Mouse (Mus musculus) thymus, adult 2 months (tissue): ENCODE data around the gene March4.

Experiments used
- CTCF ChIP-seq: fragments of 200-500 bp; IDR thresholded peaks from 2 replicates; pipeline ENCODE4 v1.5.1; 2012; ENCODE audit warnings: mild to moderate bottlenecking, control low read depth, low read length, moderate library complexity, borderline replicate concordance; ENCODE audit not compliant: control insufficient read depth, poor library complexity, insufficient read depth; ENCODE audit errors: extremely low read depth
- POLR2A ChIP-seq: fragments of 200-500 bp; IDR thresholded peaks from 2 replicates; pipeline ENCODE4 v1.6.1; 2012; ENCODE audit warnings: mild to moderate bottlenecking, low read length, control low read depth, moderate library complexity; ENCODE audit not compliant: control insufficient read depth, poor library complexity, insufficient read depth; ENCODE audit errors: extremely low read depth

DNA sequence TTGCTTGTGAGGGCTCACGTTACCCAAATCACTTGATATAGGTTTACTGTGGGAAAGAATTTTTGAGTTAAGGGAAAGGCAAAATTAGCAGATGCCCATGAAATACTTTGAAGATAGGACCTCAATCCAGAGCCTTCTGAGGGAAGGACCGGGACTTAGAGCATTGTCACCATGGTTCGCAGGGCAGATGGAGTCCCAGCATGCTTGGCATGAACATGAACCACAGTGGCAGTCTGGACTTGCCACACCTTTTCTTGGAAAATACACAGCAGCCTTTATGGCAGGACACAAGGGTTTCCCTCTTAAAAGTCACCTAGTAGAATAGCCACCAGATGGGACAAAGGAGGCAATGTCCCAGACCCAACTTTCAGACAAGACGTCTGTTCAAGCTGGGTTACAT is 114.6 kb downstream of the March4 start:
- TF ChIP-seq POLR2A (no peak), CTCF (no peak)
